Mouse (Mus musculus) activated CD4-positive, CD25-positive, alpha-beta regulatory T cell (primary cell): Measurements from ENCODE around the gene Rgs9bp. TPM values are rescaled to one million over a fixed set of nuclear protein-coding genes. Genes with fewer than 3 reads are reported as not detected.

Source experiments
- polyA plus RNA-seq, 2 experiments: library from polyadenylated mRNA; unstranded; fragments of 100-300 nt; shearing (Covaris generic); gene quantifications; one replicate each; pipeline ENCODE4 v1.2.1; 2017

The Rgs9bp gene
- under 1 TPM in 1 of 2 experiments, not detected in 1; 0.17 TPM for polyA plus RNA-seq

DNA sequence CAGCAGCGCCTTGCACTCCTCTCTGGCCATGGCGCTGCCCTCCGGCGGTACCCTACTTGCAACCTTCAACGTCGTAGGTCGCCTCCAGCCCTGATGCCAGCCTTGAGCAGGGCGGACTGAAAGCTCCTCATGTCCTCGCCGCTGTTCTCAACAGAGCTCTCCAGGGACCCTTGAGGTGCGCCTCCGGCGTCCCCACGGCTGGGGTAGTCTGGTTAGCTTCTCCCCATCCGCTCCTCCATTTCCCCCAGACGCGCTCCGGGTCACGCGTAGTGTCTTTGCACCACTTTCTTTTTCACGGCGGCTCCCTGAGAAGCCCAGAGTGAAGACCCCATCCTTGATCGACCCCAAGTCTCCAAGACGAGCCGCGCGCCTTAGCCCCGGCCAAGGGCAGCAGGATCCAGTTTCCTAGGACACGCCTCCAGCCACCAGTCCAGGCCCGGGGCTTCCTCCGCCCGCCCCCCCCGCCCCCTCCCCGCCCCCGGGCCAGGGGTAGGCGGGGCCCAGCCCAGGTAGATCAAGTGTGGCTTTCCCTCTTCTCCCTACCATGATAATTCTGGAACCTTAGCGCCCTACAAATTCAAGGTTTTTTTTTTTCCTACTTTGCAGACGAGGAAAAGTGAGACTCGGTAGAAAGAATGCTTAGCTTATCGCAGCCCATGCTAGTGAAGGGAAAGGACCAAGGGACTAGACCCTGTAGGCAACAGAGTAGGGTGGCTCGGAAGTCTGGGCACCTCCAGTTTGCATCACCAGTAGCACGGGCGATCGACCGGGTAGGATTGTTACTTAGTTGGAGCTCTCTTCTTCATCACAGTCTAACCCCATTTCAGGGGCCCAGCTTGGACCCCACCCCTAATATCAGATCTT is at the start of gene Rgs9bp:
Rgs9bp (minus strand) TSS at position 392 of the 864 bp plus-strand sequence.

DNA sequence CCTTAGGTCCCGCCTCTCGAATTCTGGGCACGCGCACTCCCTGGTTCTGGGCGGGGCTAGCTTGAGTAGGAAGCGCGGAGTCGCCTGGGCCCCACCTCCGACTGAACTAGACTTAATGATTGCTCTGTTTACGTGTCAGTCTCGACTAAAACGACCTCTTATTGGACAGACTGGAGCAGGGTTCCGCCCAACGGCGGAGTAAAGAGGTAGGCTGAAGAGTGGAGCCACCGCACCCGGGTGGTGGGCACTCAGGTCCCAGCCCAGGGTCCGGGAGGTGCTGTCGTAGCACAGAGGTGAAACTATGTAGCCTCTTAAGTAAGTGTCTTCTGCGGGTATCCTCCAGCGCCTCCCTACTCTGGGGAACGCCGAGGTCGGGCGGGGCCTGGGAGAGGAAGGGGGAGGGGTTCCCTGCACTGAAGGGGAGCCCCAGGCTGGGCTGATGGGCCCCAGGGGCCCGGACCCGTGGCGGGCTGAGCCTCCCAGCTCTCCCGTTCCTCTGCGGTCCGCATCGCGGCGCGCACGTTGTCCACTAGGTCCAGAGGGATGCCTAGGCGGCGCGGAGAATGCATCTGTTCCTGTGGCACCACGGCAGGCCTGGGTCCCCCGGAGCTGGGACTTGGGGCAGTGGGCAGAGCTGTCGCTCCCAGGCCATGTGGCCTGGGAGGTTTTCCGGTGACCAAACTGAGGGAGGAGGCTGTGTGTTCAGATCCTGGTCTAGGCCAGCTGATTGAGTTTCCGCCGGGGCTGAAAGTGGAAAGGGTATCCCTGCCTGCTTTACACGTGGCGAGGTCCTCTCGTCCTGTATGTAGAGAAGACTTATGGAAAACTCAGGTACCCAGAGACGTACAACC is 898 bp upstream of the Rgs9bp start, which contains the start of gene Ankrd27:
Ankrd27 (plus strand) TSS at position 190 of the 851 bp plus-strand sequence.

DNA sequence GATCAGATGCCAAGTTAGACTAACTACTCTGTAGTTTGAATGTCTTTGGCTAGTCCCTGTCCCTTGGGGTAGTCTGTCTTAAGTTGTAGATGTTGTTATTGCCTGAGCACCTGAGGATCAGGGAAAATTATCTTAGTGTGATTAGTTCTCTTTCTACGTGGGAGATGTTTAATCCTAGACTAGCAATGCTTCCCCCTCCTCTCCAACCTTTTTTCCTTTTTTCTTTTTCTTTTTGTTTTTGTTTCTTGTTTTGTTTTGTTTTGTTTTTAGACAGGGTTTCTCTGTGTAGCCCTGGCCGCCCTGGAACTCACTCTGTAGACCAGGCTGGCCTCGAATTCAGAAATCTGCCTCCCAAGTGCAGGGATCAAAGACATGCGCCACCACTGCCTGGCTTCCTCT is 29.2 kb downstream of the Rgs9bp start, which contains the start of gene Nudt19:
Nudt19 (minus strand) TSS at position 100 of the 399 bp plus-strand sequence.

DNA sequence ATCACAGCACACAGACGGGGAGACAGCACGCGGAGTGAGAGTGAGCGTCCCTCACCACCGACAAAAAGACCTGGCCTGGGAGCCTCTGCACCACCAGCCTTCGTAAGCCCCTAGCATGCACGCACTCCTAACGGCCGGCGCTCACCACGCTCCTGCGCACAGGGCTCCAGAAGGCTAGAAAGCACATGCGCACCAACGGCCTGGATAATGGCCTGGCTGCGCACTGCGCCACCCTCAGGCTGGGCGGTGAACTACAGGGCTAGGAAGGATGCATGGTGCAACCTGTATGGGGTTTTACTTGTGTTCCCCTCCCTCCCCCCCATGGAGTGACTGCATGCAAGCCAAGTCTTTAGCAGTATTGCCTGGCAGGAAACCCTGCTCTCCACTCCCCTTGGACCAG is 47.8 kb downstream of the Rgs9bp start, which contains the start of gene Tdrd12:
Tdrd12 (minus strand) TSS at position 184 of the 400 bp plus-strand sequence.

Other genes starting within 250 kb of the Rgs9bp start
- gene Faap24, start 188.7 kb downstream of the Rgs9bp start, polyA plus RNA-seq = 10 to 100 TPM; 24.0 to 29.1 TPM
- 10 to 100 TPM; 10.2 to 10.9 TPM for gene Cep89, start 188.5 kb downstream of the Rgs9bp start, polyA plus RNA-seq
- gene Slc7a9, start 136.8 kb downstream of the Rgs9bp start, polyA plus RNA-seq = not detected
- gene Tdrd12, start 47.8 kb downstream of the Rgs9bp start, polyA plus RNA-seq = under 1 TPM in 1 of 2 experiments, not detected in 1; 0.12 TPM
- gene Nudt19, start 29.3 kb downstream of the Rgs9bp start, polyA plus RNA-seq = 10 to 100 TPM; 54.5 to 73.9 TPM
- 10 to 100 TPM; 44.4 to 51.1 TPM for gene Ankrd27, start 662 bp upstream of the Rgs9bp start, polyA plus RNA-seq
- gene Pdcd5, start 61.9 kb upstream of the Rgs9bp start, polyA plus RNA-seq = 100 to 1,000 TPM in 1 of 2 experiments, 10 to 100 TPM in 1; 80.9 to 120 TPM
- gene Dpy19l3, start 168.9 kb upstream of the Rgs9bp start, polyA plus RNA-seq = 10 to 100 TPM; 29.4 to 49.4 TPM
- 10 to 100 TPM; 13.2 to 20.5 TPM for gene Zfp507, start 217.4 kb upstream of the Rgs9bp start, polyA plus RNA-seq